Mouse (Mus musculus) heart, postnatal 14 days (tissue): ENCODE measurements around the gene Nid1. TPM values are rescaled to one million over a fixed set of nuclear protein-coding genes. Genes with fewer than 3 reads are reported as not detected.
"Not testable (repeated sequence)": the region's sequence is repeated elsewhere in the genome, so short reads cannot be mapped to it uniquely, and the experiment has no call there.

ENCODE experiments used
- DNase-seq, 2 experiments: peaks; one replicate each; pipeline ENCODE4 v3.0.0; 2021 to 2022
- intact Hi-C: fragments of 180-260 bp; cut with DNase I; formaldehyde crosslinking; loops from one replicate; pipeline ENCODE4 v1.15.1; 2025
- total RNA-seq, 2 experiments: library from RNA; stranded (reverse); gene quantifications; 2 replicates each; pipeline ENCODE4 v1.2.3; 2021

Gene Nid1
- total RNA-seq, 2 experiments from 2014 or later: 174 to 192 TPM

DNA sequence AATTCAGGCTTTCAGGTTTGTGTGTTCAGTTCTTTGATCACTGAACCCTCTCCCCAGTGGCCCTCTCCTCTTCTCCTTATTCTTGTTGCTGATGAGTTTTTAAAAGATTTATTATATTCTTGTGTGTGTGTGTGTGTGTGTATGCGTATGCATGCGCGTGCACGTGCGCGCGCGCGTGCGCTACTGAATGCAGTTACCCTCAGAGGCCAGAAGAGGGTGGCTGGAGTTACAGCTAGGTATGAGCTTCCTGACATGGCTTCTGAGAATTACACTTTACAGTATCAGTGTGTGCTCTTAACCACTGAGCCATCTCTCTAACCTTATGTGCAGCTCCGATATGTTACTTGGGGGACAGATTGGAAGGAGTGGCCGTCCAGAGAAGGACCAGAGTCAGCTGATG is 12.6 kb downstream of the Nid1 start:
- DNase-seq, intact Hi-C loops: not testable (repeated sequence)

DNA sequence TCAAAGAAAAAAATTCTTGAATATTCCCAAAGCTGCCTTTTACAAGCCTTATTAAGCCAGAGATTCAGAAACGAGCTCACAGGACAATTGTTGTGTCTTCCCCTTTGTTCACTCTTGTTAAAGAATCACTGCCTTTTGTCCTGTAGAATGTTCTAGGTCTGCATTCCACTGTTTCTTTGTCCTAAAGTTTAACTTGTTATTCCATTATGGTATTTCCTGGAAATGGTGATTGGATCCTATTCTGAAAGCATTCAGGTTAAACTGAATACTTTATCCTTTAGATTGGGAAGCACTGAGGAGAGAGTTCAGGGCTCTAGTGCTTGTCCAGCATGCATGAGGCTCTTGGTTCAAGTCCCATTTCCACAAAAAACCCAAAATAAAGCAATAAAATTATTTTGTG is 13.6 kb downstream of the Nid1 start:
- intact Hi-C loops, DNase-seq: not testable (repeated sequence)

GRCm38 (mm10) chr13:13453332-13453731 is 16.0 kb downstream of the Nid1 start:
- intact Hi-C loops, DNase-seq: not testable (repeated sequence)

- intact Hi-C loops, DNase-seq: not testable (repeated sequence)
Measured at GRCm38 (mm10) chr13:13454249-13454648, 16.9 kb downstream of the Nid1 start.

DNA sequence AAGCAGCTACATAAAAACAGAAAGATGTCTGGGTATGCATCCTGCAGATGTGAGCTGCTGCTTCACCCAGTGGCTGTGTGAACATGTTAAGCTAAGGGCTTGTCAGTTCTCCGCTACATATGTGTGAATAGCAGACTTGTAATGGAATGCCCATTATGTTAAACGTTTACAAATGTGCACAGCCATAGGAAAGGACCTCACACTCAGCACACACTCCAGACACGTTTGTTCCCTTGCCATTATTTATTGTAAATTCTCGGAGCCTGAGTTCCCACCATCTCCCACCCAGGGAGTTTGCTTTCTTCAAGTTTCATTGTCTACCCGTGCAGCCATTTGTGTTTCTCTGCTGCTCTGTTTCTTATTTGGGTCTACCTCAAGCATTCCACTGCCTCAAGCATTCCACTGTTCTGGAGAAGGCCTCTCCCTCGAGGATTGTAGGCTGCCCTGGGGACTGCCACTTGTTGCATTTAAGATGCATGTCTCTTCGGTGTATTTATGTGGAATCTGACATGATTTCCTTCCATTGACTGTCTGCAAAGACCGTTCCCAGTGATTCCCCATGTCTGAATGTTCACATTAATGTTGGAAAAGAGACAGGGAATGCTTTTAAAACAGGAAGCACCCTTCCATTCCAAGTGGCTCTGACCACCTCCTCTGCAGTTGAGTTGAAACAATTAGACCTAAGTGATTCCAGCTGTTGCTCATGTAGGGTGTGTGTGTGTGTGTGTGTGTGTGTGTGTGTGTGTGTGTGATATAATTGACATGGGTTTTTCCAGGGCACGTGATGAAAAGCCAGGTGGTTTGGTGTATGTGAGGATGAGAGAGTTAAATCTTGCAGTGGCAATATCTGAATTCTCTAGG is 18.5 kb downstream of the Nid1 start:
- intact Hi-C loops, DNase-seq: not testable (repeated sequence)

DNA sequence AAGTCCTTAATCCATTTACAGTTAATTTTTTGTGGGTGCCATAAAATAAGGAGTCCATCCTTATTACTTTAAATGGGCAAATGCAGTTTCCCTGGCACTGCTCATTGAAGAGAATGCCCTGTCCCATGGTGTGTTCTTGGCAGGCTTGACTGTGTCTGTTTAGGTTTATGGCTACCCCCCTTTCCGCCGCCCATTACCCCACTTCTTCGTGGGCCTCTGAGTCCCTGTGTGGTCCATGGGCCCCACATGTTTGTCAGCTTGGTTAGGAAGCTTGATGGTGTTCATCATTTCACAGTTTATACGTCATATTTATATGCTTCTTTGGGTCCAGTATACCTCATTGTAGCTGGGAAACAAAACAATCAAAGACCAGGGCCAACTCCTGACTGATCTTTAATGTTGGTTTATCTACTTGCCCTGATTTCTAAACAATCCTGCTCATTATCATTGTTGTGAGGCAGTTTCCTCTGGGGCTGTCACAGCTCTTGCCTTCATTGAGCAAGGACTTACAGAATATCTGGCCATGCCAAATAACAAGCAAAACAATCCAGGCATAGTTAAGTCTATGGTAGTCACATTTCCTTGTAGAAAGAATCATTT is 20.9 kb downstream of the Nid1 start:
- no peak for DNase-seq
- intact Hi-C loops: no loop called here

DNA sequence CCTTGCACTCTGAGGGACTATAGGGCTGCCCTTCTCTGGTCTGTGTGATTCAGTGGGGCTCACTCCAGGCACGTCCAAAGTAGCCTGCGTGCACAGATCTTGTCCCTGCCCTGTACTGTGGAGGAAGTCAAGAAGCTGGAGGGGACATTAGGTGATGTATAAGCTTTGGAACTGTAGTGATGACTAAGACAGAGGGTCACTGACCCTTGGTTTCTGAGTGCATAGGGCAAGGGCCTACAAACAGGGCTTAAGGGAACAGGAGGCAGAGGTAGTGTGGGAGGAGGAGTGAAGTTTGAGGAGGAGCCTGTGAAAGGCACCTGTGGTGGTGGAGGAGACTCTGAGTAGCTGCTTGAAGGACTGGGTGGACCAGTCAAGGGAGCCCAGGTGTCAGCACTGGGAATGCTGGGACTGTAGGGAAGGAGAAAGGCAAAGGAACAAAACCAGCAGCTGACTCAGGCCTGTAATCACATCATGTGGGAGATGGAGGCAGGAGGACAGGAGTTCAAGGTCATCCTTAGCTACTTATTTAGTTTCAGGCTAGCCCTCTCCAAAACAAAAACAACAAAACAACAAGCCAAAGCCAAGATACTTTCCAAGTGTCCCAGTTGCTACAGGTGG is 23.3 kb downstream of the Nid1 start:
- intact Hi-C loops: no loop called here

GRCm38 (mm10) chr13:13461446-13462192 is 24.3 kb downstream of the Nid1 start:
- intact Hi-C loops: no loop called here
- DNase-seq: no peak

More for the DNA sequence above, 23.3 kb downstream of the Nid1 start:
- DNase-seq: no peak

GRCm38 (mm10) chr13:13463949-13464348 is 26.6 kb downstream of the Nid1 start:
- intact Hi-C loops: no loop called here
- DNase-seq: no peak

GRCm38 (mm10) chr13:13467249-13467648 is 29.9 kb downstream of the Nid1 start:
- intact Hi-C loops, DNase-seq: not testable (repeated sequence)

- intact Hi-C loops: no loop called here
- DNase-seq: no peak
Measured at GRCm38 (mm10) chr13:13468513-13468912, 31.2 kb downstream of the Nid1 start.

- no peak for DNase-seq
- intact Hi-C loops: no loop called here
Measured at GRCm38 (mm10) chr13:13471334-13471757, 34.0 kb downstream of the Nid1 start.

GRCm38 (mm10) chr13:13474464-13474863 is 37.1 kb downstream of the Nid1 start:
- DNase-seq, intact Hi-C loops: not testable (repeated sequence)

GRCm38 (mm10) chr13:13474991-13475390 is 37.6 kb downstream of the Nid1 start:
- intact Hi-C loops: no loop called here
- DNase-seq: no peak

- intact Hi-C loops: no loop called here
- DNase-seq: no peak
Measured at GRCm38 (mm10) chr13:13476568-13476967, 39.2 kb downstream of the Nid1 start.

DNA sequence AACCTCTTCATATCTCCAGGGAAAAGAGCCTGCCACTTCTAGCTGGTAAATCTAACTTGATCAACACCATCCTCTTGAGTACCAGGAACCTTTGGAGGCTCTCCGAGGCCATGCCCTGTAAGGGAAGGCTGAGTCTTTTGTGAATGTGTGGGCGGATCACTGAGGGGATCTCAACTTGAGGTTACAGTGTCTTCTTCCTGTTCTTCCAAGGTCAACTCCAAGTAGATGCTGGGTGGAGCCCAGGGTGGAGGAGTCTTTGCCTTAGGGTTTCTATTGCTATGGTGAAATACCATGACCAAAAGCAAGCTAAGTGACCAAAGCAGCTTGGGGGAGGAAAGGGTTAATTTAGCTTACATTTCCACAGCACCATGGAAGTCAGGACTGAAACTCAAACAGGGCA is 39.7 kb downstream of the Nid1 start:
- DNase-seq: no peak
- intact Hi-C loops: no loop called here

DNA sequence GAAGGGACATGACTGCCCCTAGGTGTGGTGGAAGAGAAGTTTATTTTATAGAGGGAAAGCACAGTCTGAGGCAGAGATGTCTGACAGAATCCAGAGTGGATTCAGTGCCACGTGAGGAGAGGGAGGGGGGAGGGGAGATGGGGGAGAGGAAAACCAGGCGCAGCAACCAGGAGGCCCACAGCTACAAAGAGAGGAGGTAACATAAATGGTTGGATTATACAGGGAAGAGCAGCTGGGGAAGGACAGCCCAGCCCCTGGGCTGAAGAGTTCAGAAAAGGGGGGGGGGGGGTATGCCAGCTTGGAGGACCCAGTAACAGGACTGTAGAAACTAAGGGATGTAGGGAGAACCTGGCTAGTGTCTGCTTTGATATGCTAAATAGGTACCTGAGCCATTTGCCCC is 42.6 kb downstream of the Nid1 start:
- no peak for DNase-seq
- intact Hi-C loops: no loop called here

- intact Hi-C loops: no loop called here
- DNase-seq: peak; percentile 72 to 77
Measured at GRCm38 (mm10) chr13:13481033-13481432, 43.7 kb downstream of the Nid1 start.

DNA sequence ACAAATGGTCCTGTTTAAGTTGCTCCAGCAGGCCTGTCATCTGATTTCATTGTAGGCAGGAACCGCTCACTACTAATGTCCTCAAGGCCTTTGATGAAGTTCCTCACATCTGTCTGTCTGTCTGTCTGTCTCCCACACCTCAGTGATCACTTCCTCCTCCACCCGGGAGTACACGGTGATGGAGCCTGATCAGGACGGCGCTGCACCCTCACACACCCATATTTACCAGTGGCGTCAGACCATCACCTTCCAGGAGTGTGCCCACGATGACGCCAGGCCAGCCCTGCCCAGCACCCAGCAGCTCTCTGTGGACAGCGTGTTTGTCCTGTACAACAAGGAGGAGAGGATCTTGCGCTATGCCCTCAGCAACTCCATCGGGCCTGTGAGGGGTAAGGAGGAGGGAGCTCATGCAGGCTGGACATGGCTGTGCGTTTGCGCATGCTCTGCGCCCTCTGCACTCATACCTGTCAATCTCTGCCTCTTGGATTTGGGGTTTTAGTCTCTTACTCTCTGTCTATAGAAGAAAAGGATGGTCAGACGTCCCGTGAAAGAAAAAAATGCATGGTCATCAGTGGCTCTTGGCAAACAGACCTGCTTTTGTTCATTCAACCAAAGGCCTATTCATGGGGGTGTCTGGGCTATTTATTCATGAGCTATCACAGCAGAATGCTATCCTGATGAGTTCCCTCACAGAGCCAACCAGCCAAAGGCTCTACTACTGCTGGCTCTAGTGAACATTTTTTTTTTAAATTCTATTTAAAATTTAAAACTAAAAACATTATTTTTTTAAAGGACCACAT is 44.7 kb downstream of the Nid1 start:
- DNase-seq: no peak
- intact Hi-C loops: no loop called here

DNA sequence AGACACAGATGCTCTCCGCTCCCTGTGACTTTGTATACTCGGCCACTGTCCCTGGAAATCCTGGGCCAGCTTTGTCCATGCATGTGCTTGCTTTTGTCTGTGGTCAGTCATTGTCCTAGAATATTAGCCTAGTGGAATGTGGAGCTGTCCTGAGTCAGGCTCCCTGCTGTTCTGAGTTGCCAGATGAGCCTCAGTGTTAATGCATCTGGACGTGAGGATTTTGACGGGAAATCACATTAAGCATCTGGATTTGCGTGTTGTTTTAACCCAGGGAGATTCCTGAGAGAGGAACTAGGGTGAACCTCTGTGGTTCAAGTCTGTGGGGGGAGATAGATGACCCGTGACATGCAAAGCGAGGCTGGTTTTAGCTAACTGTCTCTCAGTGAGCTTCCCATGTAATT is 47.0 kb downstream of the Nid1 start:
- intact Hi-C loops: no loop called here
- DNase-seq: no peak
